Mouse (Mus musculus): Measurements from ENCODE around the gene Ranbp17. TPM values are rescaled to one million over a fixed set of nuclear protein-coding genes. Genes with fewer than 3 reads are reported as not detected.

Gene Ranbp17
- 4.8 and 5.2 TPM in 2 replicates for polyA plus RNA-seq (2012; rRNA removed)
- 6.0 and 8.0 TPM in 2 replicates for polyA plus RNA-seq (2014; fragmentation: Nextera tagmentation; extraction: Ambion mirVana)

- H3K9ac ChIP-seq (ENCODE audit: low read depth, low read length, severe bottlenecking): peak within 1 kb of the TSS; percentile 84
- DNase-seq (ENCODE audit: low spot score) (peak; percentile 41), ATAC-seq (ENCODE audit: low FRiP score, low read depth) (peak; percentile 82)
- peak within 1 kb of the TSS; percentile 69 for H3K4me2 ChIP-seq (replicated peaks; ENCODE audit: low read depth, low read length, severe bottlenecking)
- 2% methylated on average over 34 of the region's 72 CpGs for WGBS
- no peaks in the 10 kb centered on the region for H3K36me3 ChIP-seq (ENCODE audit: control insufficient read depth, insufficient read depth, low read length)
- H3K4me3 ChIP-seq (replicated peaks; ENCODE audit: low read length): peak within 1 kb of the TSS; percentile 83
- TF ChIP-seq POLR2A (IDR thresholded peaks at IDR 0.05; ENCODE audit: borderline replicate concordance, extremely low read depth, insufficient read depth, insufficient read length): no peak
- peak within 1 kb of the TSS; percentile 73 for H3K27ac ChIP-seq (replicated peaks; ENCODE audit: low read depth, low read length)
- no peaks in the 10 kb centered on the region for H3K27me3 ChIP-seq (ENCODE audit: control insufficient read depth, insufficient read depth, low read length)
- H3K9me3 ChIP-seq (ENCODE audit: control insufficient read depth, low read length): no peaks in the 10 kb centered on the region
- H3K4me1 ChIP-seq (ENCODE audit: control insufficient read depth, insufficient read depth, low read length): 0 out of 2 replicates have a peak, but pooled peaks cover 3% of the 10 kb centered on the region
Observed at GRCm38 (mm10) chr11:33513376-33513991, at the start of gene Ranbp17. Gene Ranbp17 (minus strand): TSS chr11:33513746.

GRCm38 (mm10) chr11:33554123-33554522, 40.6 kb upstream of the Ranbp17 start:
- Histone ChIP-seq H3K27ac (replicated peaks; ENCODE audit: low read depth, low read length) (no peak overlapping the region), H3K36me3 (ENCODE audit: control insufficient read depth, insufficient read depth, low read length) (no peaks in the 10 kb centered on the region), H3K4me1 (ENCODE audit: control insufficient read depth, insufficient read depth, low read length) (no peaks in the 10 kb centered on the region), H3K4me2 (replicated peaks; ENCODE audit: low read depth, low read length, severe bottlenecking) (no peak overlapping the region), H3K4me3 (replicated peaks; ENCODE audit: low read length) (no peak overlapping the region), H3K9me3 (ENCODE audit: control insufficient read depth, low read length) (no peaks in the 10 kb centered on the region), H3K9ac (ENCODE audit: low read depth, low read length, severe bottlenecking) (no peak overlapping the region), H3K27me3 (ENCODE audit: control insufficient read depth, insufficient read depth, low read length) (no peaks in the 10 kb centered on the region)
- 80% methylated on average over 8 of the region's 8 CpGs for WGBS
- DNase-seq (ENCODE audit: low spot score) (no peak), ATAC-seq (ENCODE audit: low FRiP score, low read depth) (no peak)
- no peak for TF ChIP-seq POLR2A (IDR thresholded peaks at IDR 0.05; ENCODE audit: borderline replicate concordance, extremely low read depth, insufficient read depth, insufficient read length)

- WGBS: 84% methylated on average over 14 of the region's 14 CpGs
- Histone ChIP-seq H3K4me3 (replicated peaks; ENCODE audit: low read length) (no peak overlapping the region), H3K27me3 (ENCODE audit: control insufficient read depth, insufficient read depth, low read length) (no peaks in the 10 kb centered on the region), H3K4me2 (replicated peaks; ENCODE audit: low read depth, low read length, severe bottlenecking) (no peak overlapping the region), H3K27ac (replicated peaks; ENCODE audit: low read depth, low read length) (no peak overlapping the region), H3K4me1 (ENCODE audit: control insufficient read depth, insufficient read depth, low read length) (no peaks in the 10 kb centered on the region), H3K36me3 (ENCODE audit: control insufficient read depth, insufficient read depth, low read length) (no peaks in the 10 kb centered on the region), H3K9ac (ENCODE audit: low read depth, low read length, severe bottlenecking) (no peak overlapping the region), H3K9me3 (ENCODE audit: control insufficient read depth, low read length) (no peaks in the 10 kb centered on the region)
- no peak for ATAC-seq (ENCODE audit: low FRiP score, low read depth)
- no peak for TF ChIP-seq POLR2A (IDR thresholded peaks at IDR 0.05; ENCODE audit: borderline replicate concordance, extremely low read depth, insufficient read depth, insufficient read length)
- no peak for DNase-seq (ENCODE audit: low spot score)
Observed at GRCm38 (mm10) chr11:33550861-33551560, 37.5 kb upstream of the Ranbp17 start.

- H3K36me3 ChIP-seq (ENCODE audit: control insufficient read depth, insufficient read depth, low read length): no peaks in the 10 kb centered on the region
- DNase-seq (ENCODE audit: low spot score) (no peak), ATAC-seq (ENCODE audit: low FRiP score, low read depth) (no peak)
- no peak for TF ChIP-seq POLR2A (IDR thresholded peaks at IDR 0.05; ENCODE audit: borderline replicate concordance, extremely low read depth, insufficient read depth, insufficient read length)
- H3K27me3 ChIP-seq (ENCODE audit: control insufficient read depth, insufficient read depth, low read length): no peaks in the 10 kb centered on the region
- no peaks in the 10 kb centered on the region for H3K4me1 ChIP-seq (ENCODE audit: control insufficient read depth, insufficient read depth, low read length)
- H3K9ac ChIP-seq (ENCODE audit: low read depth, low read length, severe bottlenecking): no peak overlapping the region
- no peaks in the 10 kb centered on the region for H3K9me3 ChIP-seq (ENCODE audit: control insufficient read depth, low read length)
- 80% methylated on average over 2 of the region's 2 CpGs for WGBS
- no peak overlapping the region for H3K27ac ChIP-seq (replicated peaks; ENCODE audit: low read depth, low read length)
- H3K4me2 ChIP-seq (replicated peaks; ENCODE audit: low read depth, low read length, severe bottlenecking): no peak overlapping the region
- no peak overlapping the region for H3K4me3 ChIP-seq (replicated peaks; ENCODE audit: low read length)
Observed at GRCm38 (mm10) chr11:33547386-33547785, 33.8 kb upstream of the Ranbp17 start.

- Histone ChIP-seq H3K4me1 (ENCODE audit: control insufficient read depth, insufficient read depth, low read length) (no peaks in the 10 kb centered on the region), H3K36me3 (ENCODE audit: control insufficient read depth, insufficient read depth, low read length) (no peaks in the 10 kb centered on the region), H3K4me2 (replicated peaks; ENCODE audit: low read depth, low read length, severe bottlenecking) (no peak overlapping the region), H3K27me3 (ENCODE audit: control insufficient read depth, insufficient read depth, low read length) (no peaks in the 10 kb centered on the region), H3K9me3 (ENCODE audit: control insufficient read depth, low read length) (no peaks in the 10 kb centered on the region), H3K4me3 (replicated peaks; ENCODE audit: low read length) (no peak overlapping the region), H3K27ac (replicated peaks; ENCODE audit: low read depth, low read length) (no peak overlapping the region), H3K9ac (ENCODE audit: low read depth, low read length, severe bottlenecking) (no peak overlapping the region)
- no peak for DNase-seq (ENCODE audit: low spot score)
- TF ChIP-seq POLR2A (IDR thresholded peaks at IDR 0.05; ENCODE audit: borderline replicate concordance, extremely low read depth, insufficient read depth, insufficient read length): no peak
- WGBS: 91% methylated on average over 2 of the region's 2 CpGs
- ATAC-seq (ENCODE audit: low FRiP score, low read depth): no peak
Observed at GRCm38 (mm10) chr11:33544945-33545344, 31.4 kb upstream of the Ranbp17 start.
